Comparison of ENCODE assay signal across 16 mouse cellular contexts in genomic region chr6:108451536-108451935, GRCm38 (mm10).
A peak's percentile ranks its signal among the peaks of the same experiment; 100 is the strongest.
DNase-seq lines count a peak whose midpoint lies in the region; ATAC-seq and TF ChIP-seq lines count a peak whose summit lies in the region.
"Had no signal": no experiment of that assay in that cellular context is flagged by ENCODE, and none has a peak within 500 bp of the region (broad histone marks: within the 10 kb centered on the region; RNA-seq: fewer than 3 reads in every experiment).

No protein-coding gene starts in this region.

- WGBS in hindbrain, embryonic 16.5 days = 96% methylated on average over 2 of the region's 2 CpGs

- H3K36me3 ChIP-seq in myocyte (ENCODE audit: control insufficient read depth, insufficient read depth) = no peaks in the 10 kb centered on the region
- no peaks in the 10 kb centered on the region for H3K36me3 ChIP-seq in hindbrain, embryonic 16.5 days (ENCODE audit: control insufficient read depth, insufficient read depth, low read length)
- H3K36me3 ChIP-seq: forebrain, embryonic 15.5 days; lung, embryonic 15.5 days; neural tube, embryonic 12.5 days had no signal

- peak overlapping the region; percentile 26 for H3K4me2 ChIP-seq in myocyte (ENCODE audit: low read depth)
- H3K4me2 ChIP-seq in hindbrain, embryonic 16.5 days (ENCODE audit: low read length) = no peak overlapping the region
- H3K4me2 ChIP-seq: forebrain, embryonic 15.5 days; heart, embryonic 11.5 days; lung, embryonic 15.5 days; neural tube, embryonic 12.5 days had no signal

- peak; percentile 53 to 63 for DNase-seq in cerebellum, adult 18-20 months
- no peak for DNase-seq in cerebellum, adult 8-10 months
- DNase-seq in left cerebral cortex, adult 2 months (ENCODE audit: extremely low spot score in 1 of 2, low spot score in 2 of 2) = no peak
- no peak for DNase-seq in left cerebral cortex, postnatal 36 days (ENCODE audit: low spot score in 2 of 2)
- peak; percentile 79 for DNase-seq in brain, adult 2 months (ENCODE audit: low read depth, low spot score)
- DNase-seq: kidney, adult 18-20 months; kidney, postnatal 10 days; thymus, postnatal 14 days had no signal

- ATAC-seq in hindbrain, embryonic 16.5 days = no peak
- ATAC-seq: forebrain, embryonic 15.5 days had no signal

- H3K27ac ChIP-seq in left cerebral cortex, adult 2 months = peak overlapping the region; percentile 28; the same call in 1 of the 2 replicates
- no peak overlapping the region for H3K27ac ChIP-seq in hindbrain, embryonic 16.5 days (ENCODE audit: low read depth, low read length)
- H3K27ac ChIP-seq: forebrain, embryonic 15.5 days; lung, embryonic 15.5 days; neural tube, embryonic 12.5 days; stomach, postnatal 0 days had no signal

- H3K27me3 ChIP-seq in myocyte (ENCODE audit: control insufficient read depth, insufficient read depth, insufficient read length) = no peaks in the 10 kb centered on the region
- H3K27me3 ChIP-seq in hindbrain, embryonic 16.5 days (replicated peaks; ENCODE audit: control insufficient read depth, insufficient read depth, low read length) = no peaks in the 10 kb centered on the region
- H3K27me3 ChIP-seq: forebrain, embryonic 15.5 days; lung, embryonic 15.5 days; neural tube, embryonic 12.5 days had no signal

- TF ChIP-seq POLR2A in myocyte (IDR thresholded peaks at IDR 0.05; ENCODE audit: insufficient read length, low read depth) = no peak

- H3ac ChIP-seq in myocyte (ENCODE audit: control insufficient read depth, insufficient read length) = no peak overlapping the region

- no peak overlapping the region for H3K9ac ChIP-seq in hindbrain, embryonic 16.5 days (ENCODE audit: low read depth, low read length)
- H3K9ac ChIP-seq: forebrain, embryonic 15.5 days; lung, embryonic 15.5 days; neural tube, embryonic 12.5 days had no signal

- no peak overlapping the region for H3K4me3 ChIP-seq in left cerebral cortex, adult 2 months
- H3K4me3 ChIP-seq in myocyte = no peak overlapping the region
- no peak overlapping the region for H3K4me3 ChIP-seq in hindbrain, embryonic 16.5 days (ENCODE audit: low read length)
- H3K4me3 ChIP-seq: erythroblast, embryonic 14.5 days; forebrain, embryonic 15.5 days; lung, embryonic 15.5 days; neural tube, embryonic 12.5 days had no signal

- intact Hi-C loops in left cerebral cortex, adult 2 months (cut with DNase I) = no loop called here
- intact Hi-C loops in left cerebral cortex, postnatal 36 days (cut with DNase I) = no loop called here

- H3K9me3 ChIP-seq in hindbrain, embryonic 16.5 days (ENCODE audit: control insufficient read depth, low read length) = no peaks in the 10 kb centered on the region
- H3K9me3 ChIP-seq: forebrain, embryonic 15.5 days; lung, embryonic 15.5 days; neural tube, embryonic 12.5 days had no signal

- TF ChIP-seq CTCF in left cerebral cortex, adult 2 months (IDR thresholded peaks at IDR 0.05) = no peak

- H3K79me2 ChIP-seq in myocyte (ENCODE audit: control insufficient read depth, insufficient read depth) = no peaks in the 10 kb centered on the region

- peaks cover 12% of the 10 kb centered on the region for H3K4me1 ChIP-seq in hindbrain, embryonic 16.5 days (ENCODE audit: control insufficient read depth, insufficient read depth, low read depth, low read length)

TF ChIP-seq in myocyte, 11 proteins besides CTCF, POLR2A, EP300 and RAD21:
- no peak for TF ChIP-seq CEBPB (IDR thresholded peaks at IDR 0.05; ENCODE audit: insufficient read depth, poor library complexity, severe bottlenecking)
- TF ChIP-seq POLR2AphosphoS2 (IDR thresholded peaks at IDR 0.05; ENCODE audit: insufficient read length, low read depth) = no peak
TF ChIP-seq in myocyte: peak in this region for 0.

Comparison
In these comparisons a context has a peak if more than half of its experiments do, and no peak if none do; other contexts are left out.
1. DNase-seq: peak in cerebellum, adult 18-20 months (2 of 2) and brain, adult 2 months (single experiment); none in cerebellum, adult 8-10 months (single experiment), left cerebral cortex, adult 2 months (0 of 2) and left cerebral cortex, postnatal 36 days (0 of 2).